Mouse (Mus musculus) left cerebral cortex, postnatal 10 days (tissue): ENCODE results near the gene Akt1. TPM values are rescaled to one million over a fixed set of nuclear protein-coding genes. Genes with fewer than 3 reads are reported as not detected.

Experiments used
- DNase-seq, 2 experiments: peaks; one replicate each; pipeline ENCODE4 v3.0.0; 2021 to 2022; ENCODE audit warnings: low spot score in 2 of 2, mixed read lengths in 1 of 2; ENCODE audit errors: extremely low spot score in 1 of 2
- intact Hi-C: fragments of 180-260 bp; cut with DNase I; formaldehyde crosslinking; loops from one replicate; pipeline ENCODE4 v1.15.1; 2025
- microRNA-seq: library from miRNA; unstranded; fragments of <30 nt; microRNA quantifications from one replicate; pipeline ENCODE4 v1.2.0, GENCODE M21; 2022
- total RNA-seq, 2 experiments: library from RNA; stranded (reverse); gene quantifications; 2 replicates each; pipeline ENCODE4 v1.2.3; 2021

The Akt1 gene
- total RNA-seq, 2 experiments from 2014 or later: 166 to 169 TPM

DNA sequence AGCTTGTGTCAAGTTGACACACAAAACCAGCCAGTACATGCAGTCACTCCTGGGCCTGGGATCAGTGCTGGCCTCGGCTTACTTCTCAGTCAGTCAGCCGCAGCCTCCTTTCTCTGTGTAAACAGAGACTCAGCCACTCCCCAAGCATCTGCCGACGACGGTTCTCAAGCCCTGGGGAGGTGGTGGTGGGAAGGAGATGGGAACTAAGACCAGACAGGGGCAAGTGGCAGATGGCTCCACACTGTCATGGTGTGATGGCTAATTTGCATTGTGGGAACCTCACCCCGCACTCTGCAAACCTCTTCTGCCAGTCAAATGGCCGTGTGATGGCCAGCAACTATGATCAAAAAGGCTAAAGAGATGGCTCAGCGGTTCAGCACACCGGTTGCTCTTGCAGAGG is 58.0 kb downstream of the Akt1 start:
- intact Hi-C loops: no loop called here
- DNase-seq: no peak

- no peak for DNase-seq
- intact Hi-C loops: no loop called here
Observed at GRCm38 (mm10) chr12:112609031-112609430, 65.7 kb downstream of the Akt1 start.

DNA sequence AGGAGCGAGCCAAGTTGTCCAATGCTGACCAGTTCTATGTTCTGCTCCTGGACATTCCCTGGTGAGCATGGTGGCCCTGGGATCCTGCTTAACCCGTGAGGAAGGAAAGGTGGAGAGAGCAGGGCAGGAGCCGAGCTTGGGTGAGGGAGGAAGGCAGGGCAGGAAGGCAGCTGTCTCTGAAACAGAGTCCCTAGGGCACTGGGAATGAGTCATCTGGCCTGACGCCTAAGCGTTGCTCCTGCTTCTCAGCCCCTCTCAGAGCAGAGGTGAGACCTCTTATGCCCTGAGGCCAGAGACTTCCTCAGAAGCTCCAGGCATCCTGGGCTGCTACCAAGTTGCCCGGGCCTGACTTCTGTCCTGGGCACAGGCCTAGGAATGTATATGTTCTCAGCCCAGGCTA is 67.7 kb downstream of the Akt1 start:
- intact Hi-C loops: no loop called here
- no peak for DNase-seq

DNA sequence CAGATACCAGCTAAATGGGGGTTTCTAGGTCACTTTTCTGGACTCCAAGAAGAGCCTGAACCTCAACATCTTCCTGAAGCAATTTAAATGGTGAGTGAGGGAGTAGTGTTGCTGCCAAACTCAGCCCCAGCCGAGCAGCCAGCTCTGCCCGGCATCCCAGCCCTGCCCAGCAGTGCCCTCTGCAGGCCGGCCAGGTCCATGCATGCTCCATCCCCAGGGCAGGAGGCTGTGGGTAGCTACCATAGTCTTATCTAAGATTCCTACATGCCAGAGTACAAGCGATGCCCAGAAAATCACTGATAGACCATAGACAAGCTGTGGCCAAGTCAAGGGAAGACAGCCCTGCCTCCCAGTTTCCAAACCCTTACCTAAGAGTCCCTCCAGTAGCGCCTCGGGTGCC is 68.9 kb downstream of the Akt1 start:
- intact Hi-C loops: loop anchor here (1.0 kb wide), 1 partner anchor 53 kb away; no protein-coding TSS in a partner anchor

DNA sequence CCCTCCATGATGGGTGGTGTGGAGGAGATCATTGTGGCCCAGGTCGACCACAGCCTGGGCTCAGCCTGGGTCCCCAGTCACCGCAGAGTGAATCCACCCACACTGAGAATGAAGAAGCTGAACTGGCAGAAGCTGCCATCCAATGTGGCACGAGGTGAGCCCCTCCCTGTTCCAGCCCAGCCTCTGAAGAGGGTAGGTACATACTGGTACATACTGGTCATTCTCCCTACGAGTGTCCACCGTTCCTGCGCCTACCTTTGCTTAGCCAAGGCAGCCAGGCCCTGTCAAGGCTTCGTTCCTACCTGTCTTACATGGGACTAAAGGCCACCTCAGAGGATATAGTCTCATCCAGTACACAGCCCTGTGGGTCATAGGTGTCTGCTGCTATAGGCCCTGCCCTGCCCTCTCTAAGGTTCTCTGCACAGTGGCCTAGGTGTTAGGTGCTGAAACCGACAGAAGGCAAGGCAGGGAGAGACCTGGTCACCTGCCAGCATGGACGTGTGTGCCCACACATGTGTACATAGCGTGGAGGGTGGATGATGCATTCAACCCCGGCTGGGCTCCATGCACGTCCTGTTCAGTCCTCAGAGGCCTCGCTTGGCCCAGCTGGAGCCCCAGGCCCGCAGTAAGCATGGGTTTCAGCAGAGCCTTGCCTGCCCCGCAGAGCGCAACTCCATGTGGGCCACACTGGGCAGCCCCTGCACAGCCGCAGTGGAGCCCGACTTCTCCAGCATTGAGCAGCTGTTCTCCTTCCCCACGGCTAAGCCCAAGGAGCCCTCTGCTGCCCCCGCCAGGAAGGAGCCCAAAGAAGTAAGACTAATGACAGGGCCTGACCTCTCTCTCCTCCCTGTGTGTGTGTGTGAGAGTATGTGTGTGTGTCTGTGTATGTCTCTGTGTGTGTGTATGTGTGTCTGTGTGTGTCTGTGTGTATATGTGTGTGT is 69.7 kb downstream of the Akt1 start:
- peak in 1 of 2 experiments; percentile 80 for DNase-seq
- intact Hi-C loops: loop anchor here (1.0 kb wide), 1 partner anchor 53 kb away; no protein-coding TSS in a partner anchor

More for the DNA sequence above, 68.9 kb downstream of the Akt1 start:
- DNase-seq: peak in 1 of 2 experiments; percentile 87

GRCm38 (mm10) chr12:112604022-112604421 is 70.7 kb downstream of the Akt1 start:
- intact Hi-C loops: no loop called here
- DNase-seq: no peak

Small RNA genes within 50 kb of the gene (microRNA-seq; reads per million reads assigned to microRNA genes)
- 6.6 reads per million, percentile 24 among the genes with 10 or more reads in this experiment for gene Mir6939

Other genes with a start within 250 kb of the Akt1 start
- under 1 TPM; 0.53 to 0.62 TPM for gene A530016L24Rik, start 185.4 kb downstream of the Akt1 start, total RNA-seq
- 100 to 1,000 TPM; 142 to 145 TPM for gene Tmem179, start 158.1 kb downstream of the Akt1 start, total RNA-seq
- 10 to 100 TPM; 53.3 to 62.6 TPM for gene Inf2, start 86.1 kb downstream of the Akt1 start, total RNA-seq
- 1 to 10 TPM; 2.8 to 3.9 TPM for gene Adssl1, start 54.8 kb downstream of the Akt1 start, total RNA-seq
- gene Siva1, start 30.2 kb downstream of the Akt1 start, total RNA-seq: 10 to 100 TPM; 14.3 to 15.5 TPM
- gene Zbtb42, start 3.9 kb upstream of the Akt1 start, total RNA-seq: under 1 TPM; 0.28 to 0.34 TPM
- gene Cep170b, start 45.6 kb upstream of the Akt1 start, total RNA-seq: 100 to 1,000 TPM; 222 to 234 TPM
- gene Pld4, start 85.8 kb upstream of the Akt1 start, total RNA-seq: 10 to 100 TPM in 1 of 2 experiments, 1 to 10 TPM in 1; 10.0 to 11.9 TPM
- 10 to 100 TPM; 13.8 to 14.5 TPM for gene Ahnak2, start 127.8 kb upstream of the Akt1 start, total RNA-seq
- 10 to 100 TPM; 14.6 to 16.5 TPM for gene Clba1, start 134.1 kb upstream of the Akt1 start, total RNA-seq
- gene Cdca4, start 154.5 kb upstream of the Akt1 start, total RNA-seq: 10 to 100 TPM; 11.5 TPM
- gene Gpr132, start 193.3 kb upstream of the Akt1 start, total RNA-seq: not detected